Mouse (Mus musculus) heart, embryonic 14.5 days (tissue): ENCODE measurements at regions not wholly inside any gene's neighbourhood (a gene's known extent, or its start where the extent isn't known, plus 50 kb on each side); places are given as distances from the start of the nearest gene placed in this dataset.

Experiments used
- ATAC-seq: fragments of 200-750 bp; cut with Nextera tagmentation; 2 replicates; pipeline ENCODE4 v1.8.0; 2017; ENCODE audit warnings: low read depth, moderate TSS enrichment; ENCODE audit not compliant: insufficient number of reproducible peaks, insufficient read depth, low FRiP score
- H3K27ac ChIP-seq, 2 experiments: fragments of 200-500 bp in 1 of 2; fragments of 300-500 bp in 1 of 2; sonication (generic) in 1 of 2; replicated peaks in 1 of 2; 2 replicates each; pipeline ENCODE4 v1.5.1; 2012 to 2014; ENCODE audit warnings: low read depth in 2 of 2, low read length in 2 of 2, control low read depth in 1 of 2, mild to moderate bottlenecking in 1 of 2, mixed read lengths in 1 of 2; ENCODE audit not compliant: control insufficient read depth in 1 of 2, insufficient read depth in 1 of 2
- H3K27me3 ChIP-seq: fragments of 300-500 bp; sonication (generic); 2 replicates; pipeline ENCODE4 v1.6.1; 2014; ENCODE audit warnings: mild to moderate bottlenecking, low read length, control low read depth; ENCODE audit not compliant: control insufficient read depth, insufficient read depth
- H3K36me3 ChIP-seq: fragments of 300-500 bp; sonication (generic); 2 replicates; pipeline ENCODE4 v1.6.1; 2014; ENCODE audit warnings: mild to moderate bottlenecking, control low read depth, low read length, mixed read lengths; ENCODE audit not compliant: control insufficient read depth, insufficient read depth
- H3K4me1 ChIP-seq, 2 experiments: fragments of 200-500 bp in 1 of 2; fragments of 300-500 bp in 1 of 2; sonication (generic) in 1 of 2; 2 replicates each; pipeline ENCODE4 v1.6.1; 2012 to 2014; ENCODE audit warnings: low read length in 2 of 2, control low read depth in 1 of 2, mixed read lengths in 1 of 2; ENCODE audit not compliant: control insufficient read depth in 2 of 2, insufficient read depth in 2 of 2
- H3K4me2 ChIP-seq: fragments of 300-500 bp; sonication (generic); 2 replicates; pipeline ENCODE4 v1.6.1; 2014; ENCODE audit warnings: mild to moderate bottlenecking, low read length
- H3K4me3 ChIP-seq, 2 experiments: fragments of 200-500 bp in 1 of 2; fragments of 300-500 bp in 1 of 2; sonication (generic) in 1 of 2; 2 replicates each; pipeline ENCODE4 v1.5.1; 2012 to 2014; ENCODE audit warnings: low read length in 2 of 2, mild to moderate bottlenecking in 2 of 2, control low read depth in 1 of 2, low read depth in 1 of 2, moderate library complexity in 1 of 2; ENCODE audit not compliant: control insufficient read depth in 1 of 2, insufficient read depth in 1 of 2
- H3K9ac ChIP-seq: fragments of 300-500 bp; sonication (generic); 2 replicates; pipeline ENCODE4 v1.6.1; 2014; ENCODE audit warnings: mild to moderate bottlenecking, low read length
- H3K9me3 ChIP-seq: fragments of 300-500 bp; sonication (generic); 2 replicates; pipeline ENCODE4 v1.6.1; 2016; ENCODE audit warnings: low read length, control low read depth; ENCODE audit not compliant: control insufficient read depth
- WGBS: fragments of 180-500 bp; shearing (Covaris S2); extraction: QIAGEN DNeasy Blood & Tissue Kit; methylation state at CpG from one replicate; pipeline ENCODE4 v1.1.7; 2014; 5-methylcytosine and 5-hydroxymethylcytosine counted together

DNA sequence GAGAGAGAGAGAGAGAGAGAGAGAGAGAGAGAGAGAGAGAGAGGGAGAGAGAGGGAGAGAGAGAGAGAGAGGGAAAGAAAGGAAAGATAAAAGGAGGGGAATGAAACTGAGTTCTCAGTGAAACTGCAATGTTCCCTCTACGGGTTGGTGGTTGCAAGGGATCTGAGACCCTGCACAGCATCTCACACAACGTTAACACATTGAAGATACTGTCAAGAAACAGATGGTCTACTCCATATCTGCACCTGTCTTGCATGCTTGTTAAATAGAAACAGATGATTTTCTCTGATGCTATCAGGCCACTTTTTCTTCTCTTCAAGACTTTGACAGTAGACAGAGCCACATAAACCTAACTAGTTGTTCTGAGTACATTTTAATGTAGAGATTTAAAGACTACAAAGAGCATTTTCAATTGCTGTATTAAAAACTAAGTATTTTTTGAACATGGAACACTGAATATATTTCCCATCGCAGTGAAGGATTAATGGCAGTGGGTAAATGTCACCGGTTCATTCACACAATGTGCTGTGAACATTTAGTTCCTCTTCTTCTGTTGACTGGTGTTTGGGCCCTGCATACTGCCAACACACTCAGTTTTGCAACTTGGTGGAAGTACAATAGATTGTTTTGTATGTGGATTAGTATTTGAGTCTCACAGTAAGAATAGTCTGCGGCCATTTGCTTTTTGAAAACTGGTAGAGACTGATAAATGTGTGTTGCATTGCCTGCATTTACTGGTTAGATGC lies 270.8 kb downstream of the Epha7 start:
- Histone ChIP-seq H3K27ac (no peak overlapping the region), H3K36me3 (no peaks in the 10 kb centered on the region), H3K9ac (no peak overlapping the region), H3K4me1 (no peaks in the 10 kb centered on the region), H3K27me3 (no peaks in the 10 kb centered on the region), H3K9me3 (no peaks in the 10 kb centered on the region), H3K4me2 (no peak overlapping the region), H3K4me3 (no peak overlapping the region)
- 59% methylated on average over 5 of the region's 5 CpGs for WGBS
- ATAC-seq, result no peak

DNA sequence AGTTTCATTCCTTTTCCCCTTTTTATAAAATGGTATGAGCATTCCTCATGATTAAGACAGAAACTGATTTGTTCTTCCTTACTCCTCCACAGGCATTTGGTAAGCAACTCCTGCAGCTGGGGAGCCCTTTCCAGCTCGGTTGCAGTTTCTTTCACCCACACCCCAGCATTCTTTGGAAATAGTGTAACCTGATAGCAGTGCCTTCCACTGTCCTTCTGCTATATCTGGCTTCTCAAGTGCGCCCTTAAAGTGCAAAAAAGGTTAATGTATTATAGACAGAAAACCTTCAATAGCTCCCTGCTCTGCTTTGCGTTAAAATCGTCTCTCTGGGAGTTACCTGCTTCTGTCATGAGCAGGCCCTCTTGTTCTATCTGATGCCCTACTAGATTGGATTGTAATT lies 278.0 kb downstream of the Epha7 start:
- peaks cover 13% of the 10 kb centered on the region for H3K27me3 ChIP-seq
- H3K9me3 ChIP-seq, result no peaks in the 10 kb centered on the region
- peaks cover 5 to 26% of the 10 kb centered on the region in 2 experiments; a peak in 3 of 4 replicates for H3K4me1 ChIP-seq
- no peak for ATAC-seq
- H3K4me2 ChIP-seq, result peak overlapping the region; percentile 50
- WGBS, result 11% methylated on average over 4 of the region's 4 CpGs
- H3K36me3 ChIP-seq, result no peaks in the 10 kb centered on the region
- peak overlapping the region; percentile 44; a peak in 2 of 4 replicates for H3K27ac ChIP-seq
- no peak overlapping the region for H3K4me3 ChIP-seq
- H3K9ac ChIP-seq, result no peak overlapping the region

GRCm38 (mm10) chr4:29091495-29092211 lies 278.7 kb downstream of the Epha7 start:
- WGBS, result 23% methylated on average over 5 of the region's 5 CpGs
- no peak overlapping the region for H3K9ac ChIP-seq
- H3K27me3 ChIP-seq, result peaks cover 18% of the 10 kb centered on the region
- H3K4me2 ChIP-seq, result peak overlapping the region; percentile 50
- no peak overlapping the region for H3K4me3 ChIP-seq
- no peak for ATAC-seq
- peak overlapping the region in 1 of 2 experiments; percentile 44; a peak in 1 of 4 replicates for H3K27ac ChIP-seq
- H3K9me3 ChIP-seq, result no peaks in the 10 kb centered on the region
- no peaks in the 10 kb centered on the region for H3K36me3 ChIP-seq
- H3K4me1 ChIP-seq, result peaks cover 5 to 26% of the 10 kb centered on the region in 2 experiments; a peak in 3 of 4 replicates

- WGBS, result 83% methylated on average over 2 of the region's 2 CpGs
Observed at GRCm38 (mm10) chr4:29102373-29102772, 289.4 kb downstream of the Epha7 start.

DNA sequence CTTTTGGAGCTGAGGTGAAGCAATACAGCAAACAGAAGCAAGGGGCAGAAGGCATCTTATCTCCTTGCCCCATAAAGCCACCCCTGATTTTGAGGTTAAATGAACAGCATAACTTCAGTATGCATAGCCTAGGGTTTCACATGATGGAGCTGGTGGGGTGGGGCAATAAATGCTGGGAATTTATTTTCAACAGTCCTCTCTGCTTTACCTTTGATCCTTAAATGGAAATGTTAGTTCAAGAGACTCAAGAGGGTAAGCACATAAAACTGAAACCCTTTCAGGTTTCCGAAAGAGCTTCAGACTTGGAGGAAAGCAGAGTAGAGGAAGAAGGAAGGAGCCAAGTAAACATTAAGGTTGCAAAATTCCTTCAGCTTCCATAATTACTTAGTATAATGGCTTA lies 290.5 kb downstream of the Epha7 start:
- WGBS, result 72% methylated on average over 1 of the region's 1 CpGs
- Histone ChIP-seq H3K9me3 (no peaks in the 10 kb centered on the region), H3K27me3 (no peaks in the 10 kb centered on the region), H3K9ac (no peak overlapping the region), H3K27ac (no peak overlapping the region), H3K4me3 (no peak overlapping the region), H3K36me3 (no peaks in the 10 kb centered on the region), H3K4me1 (no peaks in the 10 kb centered on the region), H3K4me2 (no peak overlapping the region)
- ATAC-seq, result no peak

More at GRCm38 (mm10) chr4:29102373-29102772, 289.4 kb downstream of the Epha7 start:
- no peak overlapping the region for H3K27ac ChIP-seq
- no peaks in the 10 kb centered on the region for H3K9me3 ChIP-seq
- no peaks in the 10 kb centered on the region for H3K27me3 ChIP-seq
- no peak for ATAC-seq
- H3K4me2 ChIP-seq, result no peak overlapping the region
- H3K4me3 ChIP-seq, result no peak overlapping the region
- H3K4me1 ChIP-seq, result no peaks in the 10 kb centered on the region
- H3K36me3 ChIP-seq, result no peaks in the 10 kb centered on the region
- H3K9ac ChIP-seq, result no peak overlapping the region

DNA sequence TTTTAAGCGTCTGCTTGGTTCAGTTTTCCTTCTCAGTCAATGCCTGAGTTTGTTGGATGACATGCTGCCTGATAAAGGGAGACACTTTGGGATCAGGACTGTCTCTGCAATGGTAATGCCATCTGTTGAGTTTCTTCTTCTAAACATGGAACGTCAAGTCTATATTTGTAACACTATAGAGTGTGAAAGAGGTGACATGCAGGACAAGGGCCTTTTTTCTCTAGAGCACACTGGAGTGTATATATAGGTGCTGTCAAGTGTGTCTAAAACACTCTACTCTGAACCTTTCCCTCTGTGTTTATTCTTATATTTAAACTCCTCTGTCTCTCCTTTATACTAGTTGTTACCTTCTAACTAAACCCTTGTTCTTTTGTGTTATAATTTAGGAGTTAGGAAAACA lies 299.6 kb downstream of the Epha7 start:
- Histone ChIP-seq H3K36me3 (no peaks in the 10 kb centered on the region), H3K27me3 (no peaks in the 10 kb centered on the region), H3K27ac (peak overlapping the region; percentile 49 to 73; a peak in 2 of 4 replicates), H3K4me3 (no peak overlapping the region), H3K9me3 (no peaks in the 10 kb centered on the region), H3K4me2 (no peak overlapping the region), H3K9ac (no peak overlapping the region), H3K4me1 (peaks cover 0 to 7% of the 10 kb centered on the region in 2 experiments; a peak in 2 of 4 replicates)
- WGBS, result 32% methylated on average over 2 of the region's 2 CpGs
- no peak for ATAC-seq

GRCm38 (mm10) chr4:29117025-29117424 lies 304.1 kb downstream of the Epha7 start:
- no peak overlapping the region for H3K27ac ChIP-seq
- H3K27me3 ChIP-seq, result no peaks in the 10 kb centered on the region
- WGBS, result 84% methylated on average over 4 of the region's 4 CpGs
- no peaks in the 10 kb centered on the region for H3K36me3 ChIP-seq
- ATAC-seq, result no peak
- H3K9me3 ChIP-seq, result no peaks in the 10 kb centered on the region
- no peak overlapping the region for H3K4me3 ChIP-seq
- peaks cover 9 to 19% of the 10 kb centered on the region in 2 experiments for H3K4me1 ChIP-seq
- no peak overlapping the region for H3K9ac ChIP-seq
- H3K4me2 ChIP-seq, result no peak overlapping the region
